Mouse (Mus musculus): Measurements from ENCODE around the gene Fbxo46. TPM values are rescaled to one million over a fixed set of nuclear protein-coding genes. Genes with fewer than 3 reads are reported as not detected.

Gene Fbxo46
- polyA plus RNA-seq, 1 experiment = 28.9 TPM

DNA sequence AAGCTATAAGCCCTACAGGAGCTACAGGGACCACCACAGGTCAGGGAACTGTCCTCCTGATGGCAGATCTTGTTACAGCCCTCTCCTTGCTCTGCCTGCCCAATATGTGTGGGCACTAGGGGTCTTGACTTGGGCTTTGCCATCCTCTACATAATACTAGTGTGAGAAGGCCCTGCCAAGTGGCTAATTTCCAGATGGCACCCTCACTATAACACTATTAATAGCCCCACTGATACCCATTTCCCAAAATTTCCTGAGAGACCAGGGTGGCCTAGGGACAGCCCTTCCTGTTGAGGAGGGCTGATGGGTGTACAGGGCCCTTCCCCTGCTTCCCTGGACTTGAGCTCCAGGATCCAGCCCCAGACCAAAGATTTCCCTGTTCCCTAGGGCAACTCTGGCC lies 21.8 kb upstream of the Fbxo46 start:
- no peaks in the 10 kb centered on the region for H3K9me3 ChIP-seq
- peaks cover 21% of the 10 kb centered on the region for H3K36me3 ChIP-seq (replicated peaks; ENCODE audit: low read length)
- peak overlapping the region; percentile 19 for H3K4me3 ChIP-seq (replicated peaks)
- H3K4me1 ChIP-seq = peaks cover 77% of the 10 kb centered on the region
- H3K27me3 ChIP-seq (replicated peaks) = peaks cover 36% of the 10 kb centered on the region
- TF ChIP-seq GATA1 (IDR thresholded peaks at IDR 0.05; ENCODE audit: borderline replicate concordance, low read length) (no peak), FLI1 (IDR thresholded peaks at IDR 0.05; ENCODE audit: low read length) (no peak)

DNA sequence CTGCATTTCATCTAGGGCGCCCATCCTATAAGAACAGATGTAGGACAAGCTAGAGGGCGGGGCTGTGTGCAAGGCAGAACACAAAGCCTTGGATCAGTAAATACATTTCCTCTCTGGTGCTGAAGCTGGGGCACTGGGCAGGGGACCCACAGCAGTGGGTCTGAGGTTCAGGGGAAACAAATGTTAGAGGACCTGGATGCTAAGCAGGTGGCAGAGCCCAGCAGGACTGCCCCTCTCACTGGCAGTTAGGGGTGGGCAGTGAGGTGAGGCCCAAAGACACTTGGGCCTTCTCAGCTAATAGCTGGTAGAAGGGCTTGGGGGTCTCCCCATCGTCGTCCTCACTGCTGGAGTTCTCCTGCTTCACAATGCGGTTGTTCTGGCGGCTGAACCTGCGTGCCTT lies 20.8 kb upstream of the Fbxo46 start:
- no peak overlapping the region for H3K4me3 ChIP-seq (replicated peaks)
- TF ChIP-seq FLI1 (IDR thresholded peaks at IDR 0.05; ENCODE audit: low read length) = no peak
- no peak for TF ChIP-seq GATA1 (IDR thresholded peaks at IDR 0.05; ENCODE audit: borderline replicate concordance, low read length)
- H3K9me3 ChIP-seq = no peaks in the 10 kb centered on the region
- peaks cover 79% of the 10 kb centered on the region for H3K4me1 ChIP-seq
- H3K36me3 ChIP-seq (replicated peaks; ENCODE audit: low read length) = peaks cover 21% of the 10 kb centered on the region
- H3K27me3 ChIP-seq (replicated peaks) = peaks cover 45% of the 10 kb centered on the region

DNA sequence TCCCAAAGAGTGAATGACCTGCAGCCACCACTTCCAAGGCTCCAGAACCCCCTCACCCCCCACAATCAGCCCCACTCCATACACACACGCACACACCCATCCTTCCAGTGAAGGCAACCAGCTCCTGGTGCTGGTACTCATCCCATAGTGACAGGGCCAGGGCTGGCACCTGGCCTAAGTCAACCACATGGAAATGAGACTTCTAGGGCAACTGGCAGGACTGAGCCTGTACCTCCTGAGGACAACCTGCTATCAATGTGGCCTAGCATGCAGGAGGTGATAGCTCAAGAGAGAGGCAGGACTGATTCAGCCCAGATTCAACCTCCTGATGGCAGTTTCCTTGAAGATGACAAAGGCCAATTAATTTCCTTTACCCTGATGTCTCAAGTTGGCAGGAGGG lies 19.4 kb upstream of the Fbxo46 start:
- Histone ChIP-seq H3K36me3 (replicated peaks; ENCODE audit: low read length) (peaks cover 21% of the 10 kb centered on the region), H3K9me3 (no peaks in the 10 kb centered on the region), H3K27me3 (replicated peaks) (peaks cover 59% of the 10 kb centered on the region), H3K4me3 (replicated peaks) (no peak overlapping the region), H3K4me1 (peaks cover 84% of the 10 kb centered on the region)
- TF ChIP-seq FLI1 (IDR thresholded peaks at IDR 0.05; ENCODE audit: low read length) (no peak), GATA1 (IDR thresholded peaks at IDR 0.05; ENCODE audit: borderline replicate concordance, low read length) (no peak)

DNA sequence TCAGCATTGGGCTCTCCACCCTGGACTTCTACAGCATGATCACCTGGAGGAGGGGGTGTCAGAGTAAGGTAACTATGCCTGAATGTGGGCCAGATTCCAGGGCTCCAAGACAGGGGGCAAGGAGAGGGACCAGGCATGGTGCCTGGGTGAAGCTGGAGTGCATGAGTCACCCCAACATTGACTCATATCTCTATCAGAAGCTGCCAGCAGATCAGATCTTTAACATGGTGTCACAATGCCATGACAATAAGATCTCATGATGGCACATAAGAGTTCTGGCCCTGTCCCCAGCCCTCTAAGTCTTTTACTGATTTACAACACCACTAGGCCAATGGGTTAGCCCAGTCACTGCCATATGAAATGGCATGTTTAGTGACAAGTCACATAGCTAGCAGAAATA lies 15.9 kb upstream of the Fbxo46 start:
- TF ChIP-seq GATA1 (IDR thresholded peaks at IDR 0.05; ENCODE audit: borderline replicate concordance, low read length) = no peak
- no peak for TF ChIP-seq FLI1 (IDR thresholded peaks at IDR 0.05; ENCODE audit: low read length)
- Histone ChIP-seq H3K4me1 (peaks cover 62% of the 10 kb centered on the region), H3K4me3 (replicated peaks) (no peak overlapping the region), H3K9me3 (no peaks in the 10 kb centered on the region), H3K36me3 (replicated peaks; ENCODE audit: low read length) (no peaks in the 10 kb centered on the region), H3K27me3 (replicated peaks) (peaks cover 66% of the 10 kb centered on the region)

DNA sequence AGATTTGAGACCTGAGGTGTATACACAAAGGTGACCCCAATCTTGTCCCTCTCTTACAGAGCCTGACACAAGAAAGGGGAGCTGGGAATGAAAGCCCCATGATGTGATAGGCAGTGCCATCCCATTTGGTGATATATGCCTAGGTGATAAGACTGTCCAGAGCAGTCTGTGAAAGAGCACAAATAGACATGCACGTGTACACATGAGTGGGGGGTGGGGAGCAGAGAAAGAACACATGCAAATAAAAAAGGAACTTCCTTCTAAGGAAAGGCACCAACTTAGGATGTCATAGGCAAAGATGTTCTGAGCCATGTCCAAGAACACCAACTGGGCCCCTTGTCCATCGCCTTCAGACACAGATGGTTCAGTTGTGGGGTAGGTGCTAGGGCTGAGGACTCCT lies 15.2 kb upstream of the Fbxo46 start:
- Histone ChIP-seq H3K27me3 (replicated peaks) (peaks cover 63% of the 10 kb centered on the region), H3K9me3 (no peaks in the 10 kb centered on the region), H3K36me3 (replicated peaks; ENCODE audit: low read length) (no peaks in the 10 kb centered on the region), H3K4me1 (peaks cover 60% of the 10 kb centered on the region), H3K4me3 (replicated peaks) (no peak overlapping the region)
- TF ChIP-seq FLI1 (IDR thresholded peaks at IDR 0.05; ENCODE audit: low read length) (no peak), GATA1 (IDR thresholded peaks at IDR 0.05; ENCODE audit: borderline replicate concordance, low read length) (no peak)

DNA sequence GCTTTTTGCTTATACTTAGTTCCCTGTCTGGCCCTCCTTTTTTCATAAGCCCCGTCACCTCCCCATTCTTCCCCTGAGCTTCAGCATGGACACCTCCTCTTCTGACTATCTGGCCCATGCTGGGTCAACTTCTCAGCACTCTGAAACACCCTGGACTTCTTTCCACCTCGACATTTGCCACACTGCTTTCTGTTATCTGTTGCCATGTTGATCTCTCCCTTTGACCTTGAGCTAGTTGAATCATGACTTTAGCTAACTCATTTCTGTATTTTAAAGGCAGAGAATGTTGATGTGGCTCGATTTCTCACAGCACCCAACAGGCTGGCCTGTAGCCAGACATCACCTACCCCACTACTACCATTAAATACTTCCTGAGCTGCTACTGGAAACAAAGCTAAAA lies 12.2 kb upstream of the Fbxo46 start:
- Histone ChIP-seq H3K9me3 (no peaks in the 10 kb centered on the region), H3K4me3 (replicated peaks) (no peak overlapping the region), H3K4me1 (peaks cover 70% of the 10 kb centered on the region), H3K36me3 (replicated peaks; ENCODE audit: low read length) (no peaks in the 10 kb centered on the region), H3K27me3 (replicated peaks) (peaks cover 46% of the 10 kb centered on the region)
- TF ChIP-seq FLI1 (IDR thresholded peaks at IDR 0.05; ENCODE audit: low read length) = no peak
- no peak for TF ChIP-seq GATA1 (IDR thresholded peaks at IDR 0.05; ENCODE audit: borderline replicate concordance, low read length)

DNA sequence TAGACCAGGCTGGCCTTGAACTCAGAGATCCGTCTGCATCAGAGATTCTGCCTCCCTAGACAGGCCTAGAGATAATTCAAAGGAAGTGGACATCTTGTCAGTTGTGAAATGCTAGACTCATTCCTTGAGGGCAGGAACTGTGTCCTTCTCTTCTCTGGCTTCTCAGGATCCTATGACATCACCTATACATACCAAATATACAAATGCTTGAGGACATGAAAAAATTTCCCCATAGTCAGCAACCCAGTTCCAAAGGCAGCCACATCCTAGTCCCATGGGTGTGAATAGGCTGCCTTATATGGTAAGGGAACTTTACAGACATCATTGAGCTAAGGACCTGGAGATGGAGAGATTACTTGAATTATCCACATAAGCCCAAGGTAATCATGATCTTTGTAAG lies 10.1 kb upstream of the Fbxo46 start:
- Histone ChIP-seq H3K4me1 (peaks cover 63% of the 10 kb centered on the region), H3K27me3 (replicated peaks) (peaks cover 28% of the 10 kb centered on the region), H3K4me3 (replicated peaks) (no peak overlapping the region), H3K9me3 (no peaks in the 10 kb centered on the region), H3K36me3 (replicated peaks; ENCODE audit: low read length) (no peaks in the 10 kb centered on the region)
- TF ChIP-seq FLI1 (IDR thresholded peaks at IDR 0.05; ENCODE audit: low read length) (no peak), GATA1 (IDR thresholded peaks at IDR 0.05; ENCODE audit: borderline replicate concordance, low read length) (no peak)

DNA sequence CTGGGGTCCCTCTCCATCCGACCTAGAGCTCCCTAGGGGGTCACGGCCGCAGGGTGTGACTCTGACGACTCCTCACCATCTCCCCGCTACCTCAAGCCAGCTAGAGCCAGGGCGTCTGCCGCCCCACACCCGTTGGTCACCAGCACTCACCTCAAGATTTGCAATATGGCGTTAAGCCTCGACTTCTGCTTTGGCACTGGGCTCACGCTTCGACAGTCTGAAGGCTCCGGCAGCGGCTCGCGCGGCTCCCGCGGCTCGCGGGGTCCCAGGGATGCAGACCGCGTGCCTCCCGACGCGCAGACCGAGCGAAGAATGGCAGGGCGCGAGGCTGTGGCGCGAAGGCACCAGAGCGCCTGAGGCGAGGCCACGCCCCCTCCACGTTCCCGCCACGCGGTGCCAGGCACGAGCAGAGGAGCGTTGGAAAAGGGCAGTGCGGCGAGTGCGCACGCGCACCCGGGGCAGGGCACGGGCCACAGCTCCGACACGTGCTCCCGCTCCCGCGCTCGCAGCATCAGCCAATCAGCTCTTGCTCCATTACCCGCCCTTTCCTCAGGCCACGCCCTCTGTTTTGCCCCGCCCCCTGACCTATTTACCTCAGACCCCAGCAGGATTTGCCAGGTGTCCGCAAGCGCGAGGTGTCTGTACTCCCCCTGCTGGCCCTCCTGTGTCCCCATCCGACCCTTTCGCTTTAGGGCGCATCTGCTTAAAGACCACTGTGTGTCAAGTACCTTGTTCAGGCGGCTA lies 1.5 kb upstream of the Fbxo46 start, which contains the start of gene Gm4969:
Gm4969 (minus strand) TSS at position 341 of the 744 bp plus-strand sequence.
- Histone ChIP-seq H3K4me1 (peaks cover 34% of the 10 kb centered on the region), H3K4me3 (replicated peaks) (peak within 1 kb of the TSS; percentile 97), H3K27me3 (replicated peaks) (no peaks in the 10 kb centered on the region), H3K9me3 (peaks cover 9% of the 10 kb centered on the region), H3K36me3 (replicated peaks; ENCODE audit: low read length) (peaks cover 8% of the 10 kb centered on the region)
- TF ChIP-seq GATA1 (IDR thresholded peaks at IDR 0.05; ENCODE audit: borderline replicate concordance, low read length) = no peak
- no peak for TF ChIP-seq FLI1 (IDR thresholded peaks at IDR 0.05; ENCODE audit: low read length)

DNA sequence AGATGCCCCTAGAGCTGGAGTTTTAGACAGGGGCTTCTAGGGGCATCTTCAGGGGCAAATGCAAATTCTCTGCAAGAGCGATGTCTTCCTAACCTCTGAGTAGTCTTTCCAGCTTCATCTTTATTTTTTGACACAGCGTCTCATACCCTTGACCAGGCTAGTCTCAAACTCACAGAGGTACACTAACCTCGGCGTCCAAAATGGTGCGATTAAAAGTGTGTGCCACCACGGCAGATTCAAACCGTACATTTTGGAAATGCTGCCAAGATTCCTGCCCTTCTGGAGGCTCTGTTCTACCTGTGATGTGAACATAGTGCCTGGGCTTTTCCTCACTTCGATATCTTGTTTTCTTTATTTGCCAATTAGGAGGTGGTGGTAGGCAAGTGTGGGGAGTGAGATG lies 576 bp upstream of the Fbxo46 start:
- Histone ChIP-seq H3K27me3 (replicated peaks) (no peaks in the 10 kb centered on the region), H3K4me1 (peaks cover 31% of the 10 kb centered on the region), H3K36me3 (replicated peaks; ENCODE audit: low read length) (peaks cover 10% of the 10 kb centered on the region), H3K4me3 (replicated peaks) (peak overlapping the region; percentile 97), H3K9me3 (peaks cover 9% of the 10 kb centered on the region)
- TF ChIP-seq FLI1 (IDR thresholded peaks at IDR 0.05; ENCODE audit: low read length) (no peak), GATA1 (IDR thresholded peaks at IDR 0.05; ENCODE audit: borderline replicate concordance, low read length) (no peak)

DNA sequence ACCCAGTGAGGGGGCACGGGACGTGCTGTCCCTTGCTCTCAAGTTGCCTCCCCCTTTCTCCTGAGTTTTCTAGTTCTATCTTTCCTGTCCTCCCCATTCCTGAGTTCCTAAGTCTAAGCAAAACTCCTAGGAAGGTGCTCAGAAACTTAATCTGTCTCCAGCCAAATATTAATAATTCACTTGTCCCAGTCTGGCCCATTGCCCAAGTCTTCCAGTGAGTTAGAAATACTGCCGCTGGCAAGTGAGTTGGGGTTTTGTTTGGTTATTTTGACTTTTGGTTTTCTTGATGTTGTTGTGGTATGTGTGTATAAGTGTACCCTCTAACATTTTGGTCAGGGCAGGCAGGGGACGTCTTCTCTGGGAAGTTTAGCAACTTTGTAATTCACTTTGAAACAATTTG lies 2.0 kb downstream of the Fbxo46 start:
- H3K9me3 ChIP-seq = peaks cover 9% of the 10 kb centered on the region
- no peaks in the 10 kb centered on the region for H3K27me3 ChIP-seq (replicated peaks)
- H3K36me3 ChIP-seq (replicated peaks; ENCODE audit: low read length) = peaks cover 34% of the 10 kb centered on the region
- H3K4me3 ChIP-seq (replicated peaks) = peak overlapping the region; percentile 38
- H3K4me1 ChIP-seq = peaks cover 43% of the 10 kb centered on the region
- TF ChIP-seq FLI1 (IDR thresholded peaks at IDR 0.05; ENCODE audit: low read length) = no peak
- no peak for TF ChIP-seq GATA1 (IDR thresholded peaks at IDR 0.05; ENCODE audit: borderline replicate concordance, low read length)

Measured in megakaryocyte, embryonic 14.5 days (primary cell).